Mouse (Mus musculus) erythroblast, embryonic 14.5 days (primary cell): ENCODE data around the gene Prkg1. TPM values are rescaled to one million over a fixed set of nuclear protein-coding genes. Genes with fewer than 3 reads are reported as not detected.

ENCODE experiments used
- H3K27me3 ChIP-seq: 2 replicates; pipeline ENCODE4 v1.6.1; 2012; ENCODE audit warnings: inconsistent platforms; ENCODE audit not compliant: control insufficient read depth
- H3K36me3 ChIP-seq: 2 replicates; pipeline ENCODE4 v1.6.1; 2012; ENCODE audit warnings: mild to moderate bottlenecking, inconsistent platforms; ENCODE audit not compliant: control insufficient read depth
- H3K4me1 ChIP-seq: 2 replicates; pipeline ENCODE4 v1.6.1; 2012; ENCODE audit warnings: inconsistent platforms; ENCODE audit not compliant: control insufficient read depth
- H3K4me3 ChIP-seq: replicated peaks from 2 replicates; pipeline ENCODE3; 2012; ENCODE audit warnings: moderate library complexity, mild to moderate bottlenecking, inconsistent platforms
- H3K9me3 ChIP-seq: 2 replicates; pipeline ENCODE4 v1.6.1; 2012; ENCODE audit warnings: low read length, inconsistent platforms, mixed read lengths; ENCODE audit not compliant: control insufficient read depth
- GATA1 ChIP-seq: IDR thresholded peaks from 2 replicates; pipeline ENCODE4 v1.6.1; 2012; ENCODE audit warnings: low read length, inconsistent platforms, mixed read lengths
- TAL1 ChIP-seq: IDR thresholded peaks from 3 replicates; pipeline ENCODE4 v1.6.1; 2012; ENCODE audit warnings: low read length, inconsistent platforms, mixed read lengths
- polyA plus RNA-seq: library from polyadenylated mRNA; stranded (reverse); fragments of >175 nt; gene quantifications from 2 replicates; pipeline ENCODE4 v1.2.3, GENCODE M21; 2012

Prkg1 gene
- polyA plus RNA-seq, 1 experiment = not detected

- Histone ChIP-seq H3K4me3 (no peak overlapping the region), H3K9me3 (no peaks in the 10 kb centered on the region), H3K36me3 (no peaks in the 10 kb centered on the region), H3K27me3 (no peaks in the 10 kb centered on the region), H3K4me1 (no peaks in the 10 kb centered on the region)
- TF ChIP-seq TAL1 (no peak), GATA1 (no peak)
Measured at GRCm38 (mm10) chr19:31199583-31199982, 565.2 kb downstream of the Prkg1 start.

- TF ChIP-seq GATA1 = no peak
- TF ChIP-seq TAL1 = no peak
- no peak overlapping the region for H3K4me3 ChIP-seq
- H3K4me1 ChIP-seq = no peaks in the 10 kb centered on the region
- H3K27me3 ChIP-seq = no peaks in the 10 kb centered on the region
- no peaks in the 10 kb centered on the region for H3K36me3 ChIP-seq
- no peaks in the 10 kb centered on the region for H3K9me3 ChIP-seq
Measured at GRCm38 (mm10) chr19:31198461-31198860, 566.4 kb downstream of the Prkg1 start.

GRCm38 (mm10) chr19:31197076-31197475 lies 567.8 kb downstream of the Prkg1 start:
- Histone ChIP-seq H3K4me3 (no peak overlapping the region), H3K36me3 (no peaks in the 10 kb centered on the region), H3K27me3 (no peaks in the 10 kb centered on the region), H3K4me1 (no peaks in the 10 kb centered on the region), H3K9me3 (no peaks in the 10 kb centered on the region)
- TF ChIP-seq TAL1 (no peak), GATA1 (no peak)

- Histone ChIP-seq H3K36me3 (no peaks in the 10 kb centered on the region), H3K9me3 (no peaks in the 10 kb centered on the region), H3K4me3 (no peak overlapping the region), H3K4me1 (no peaks in the 10 kb centered on the region), H3K27me3 (no peaks in the 10 kb centered on the region)
- TF ChIP-seq TAL1 = no peak
- TF ChIP-seq GATA1 = no peak
Measured at GRCm38 (mm10) chr19:31188559-31189218, 576.1 kb downstream of the Prkg1 start.

- Histone ChIP-seq H3K4me3 (no peak overlapping the region), H3K36me3 (no peaks in the 10 kb centered on the region), H3K4me1 (no peaks in the 10 kb centered on the region), H3K27me3 (no peaks in the 10 kb centered on the region), H3K9me3 (no peaks in the 10 kb centered on the region)
- TF ChIP-seq TAL1 (no peak), GATA1 (no peak)
Measured at GRCm38 (mm10) chr19:31180757-31181156, 584.1 kb downstream of the Prkg1 start.

GRCm38 (mm10) chr19:31177279-31177922 lies 587.4 kb downstream of the Prkg1 start:
- no peaks in the 10 kb centered on the region for H3K27me3 ChIP-seq
- H3K36me3 ChIP-seq = no peaks in the 10 kb centered on the region
- no peaks in the 10 kb centered on the region for H3K9me3 ChIP-seq
- H3K4me3 ChIP-seq = no peak overlapping the region
- H3K4me1 ChIP-seq = no peaks in the 10 kb centered on the region
- no peak for TF ChIP-seq GATA1
- no peak for TF ChIP-seq TAL1

GRCm38 (mm10) chr19:31170985-31171384 lies 593.8 kb downstream of the Prkg1 start:
- no peaks in the 10 kb centered on the region for H3K9me3 ChIP-seq
- H3K4me1 ChIP-seq = no peaks in the 10 kb centered on the region
- no peak overlapping the region for H3K4me3 ChIP-seq
- no peaks in the 10 kb centered on the region for H3K36me3 ChIP-seq
- no peaks in the 10 kb centered on the region for H3K27me3 ChIP-seq
- TF ChIP-seq TAL1 = no peak
- no peak for TF ChIP-seq GATA1

- TF ChIP-seq TAL1 (no peak), GATA1 (no peak)
- no peaks in the 10 kb centered on the region for H3K36me3 ChIP-seq
Measured at GRCm38 (mm10) chr19:31158944-31159460, 605.8 kb downstream of the Prkg1 start.

GRCm38 (mm10) chr19:31153399-31153798 lies 611.4 kb downstream of the Prkg1 start:
- no peaks in the 10 kb centered on the region for H3K4me1 ChIP-seq
- H3K36me3 ChIP-seq = no peaks in the 10 kb centered on the region
- no peaks in the 10 kb centered on the region for H3K27me3 ChIP-seq
- no peak overlapping the region for H3K4me3 ChIP-seq
- no peaks in the 10 kb centered on the region for H3K9me3 ChIP-seq
- TF ChIP-seq GATA1 (no peak), TAL1 (no peak)

More at GRCm38 (mm10) chr19:31158944-31159460, 605.8 kb downstream of the Prkg1 start:
- H3K27me3 ChIP-seq = no peaks in the 10 kb centered on the region
- no peak overlapping the region for H3K4me3 ChIP-seq
- no peaks in the 10 kb centered on the region for H3K4me1 ChIP-seq
- H3K9me3 ChIP-seq = no peaks in the 10 kb centered on the region

- no peaks in the 10 kb centered on the region for H3K36me3 ChIP-seq
- no peaks in the 10 kb centered on the region for H3K4me1 ChIP-seq
- no peaks in the 10 kb centered on the region for H3K27me3 ChIP-seq
- TF ChIP-seq GATA1 = no peak
- no peak for TF ChIP-seq TAL1
- no peak overlapping the region for H3K4me3 ChIP-seq
- no peaks in the 10 kb centered on the region for H3K9me3 ChIP-seq
Measured at GRCm38 (mm10) chr19:31149902-31150301, 614.9 kb downstream of the Prkg1 start.
